Mouse (Mus musculus) thymus, postnatal 36 days (tissue): ENCODE data around the gene Map3k20.

Source experiments
- DNase-seq, 2 experiments: peaks; one replicate each; pipeline ENCODE4 v3.0.0; 2022; ENCODE audit warnings: mixed read lengths in 2 of 2

Gene Map3k20

GRCm38 (mm10) chr2:72438941-72439533, 153.6 kb downstream of the Map3k20 start:
- no peak for DNase-seq

DNA sequence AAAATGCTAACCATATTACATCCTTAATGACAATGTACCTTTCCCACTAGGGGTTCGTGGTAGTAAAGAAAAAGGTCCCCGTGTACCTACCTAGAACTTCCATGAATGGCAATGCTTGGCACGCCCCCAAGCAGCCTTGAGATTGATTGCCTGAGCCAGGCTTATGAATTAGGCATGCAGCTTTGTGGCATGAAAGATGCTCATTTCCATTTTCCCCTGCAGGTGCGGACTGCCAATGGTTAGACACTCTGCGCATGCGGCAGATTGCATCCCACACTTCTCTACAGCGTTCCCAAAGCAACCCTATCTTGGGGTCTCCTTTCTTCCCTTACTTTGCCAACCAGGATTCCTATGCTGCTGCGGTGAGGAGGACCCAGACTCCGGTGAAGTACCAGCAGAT, 155.6 kb downstream of the Map3k20 start:
- DNase-seq, result no peak

- no peak for DNase-seq
Observed at GRCm38 (mm10) chr2:72442825-72443224, 157.4 kb downstream of the Map3k20 start.

DNA sequence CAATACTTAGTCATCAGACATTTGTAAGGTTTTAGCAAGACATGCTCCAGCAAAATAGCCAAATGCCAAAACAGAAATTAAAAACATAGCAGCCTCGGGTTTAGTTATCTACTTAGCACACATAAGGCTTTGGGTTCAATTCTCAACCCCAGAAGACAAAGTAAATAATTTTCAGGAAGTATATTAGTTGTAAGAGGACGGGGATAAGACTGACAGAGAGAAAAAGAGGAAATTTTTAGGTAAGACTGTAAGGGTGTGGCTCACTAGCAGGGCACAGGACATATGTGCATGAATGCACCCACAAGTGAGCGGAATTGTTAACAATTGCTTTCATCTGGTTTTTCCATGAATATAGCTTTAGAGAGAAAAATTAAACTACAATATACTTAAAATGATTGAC, 158.5 kb downstream of the Map3k20 start:
- DNase-seq, result no peak

DNA sequence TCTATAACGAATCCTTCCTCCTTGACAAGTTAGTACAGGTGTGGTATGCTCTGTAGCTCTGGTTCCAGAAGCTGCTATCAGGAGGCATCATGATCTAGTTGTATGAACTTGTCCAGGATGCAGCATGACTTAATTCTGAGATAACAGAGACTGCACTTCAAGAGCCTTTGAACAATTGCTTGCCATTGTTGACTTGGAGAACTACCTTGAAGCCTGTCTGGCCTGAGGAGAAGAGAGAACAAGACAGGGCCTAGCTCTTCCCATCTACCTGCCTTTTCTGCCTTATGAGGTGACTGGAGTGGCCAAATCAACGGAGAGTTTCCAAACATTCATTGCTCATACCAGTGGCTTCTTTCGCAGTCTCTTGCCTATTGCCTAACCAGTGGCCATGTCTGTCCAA, 160.7 kb downstream of the Map3k20 start:
- DNase-seq, result no peak

DNA sequence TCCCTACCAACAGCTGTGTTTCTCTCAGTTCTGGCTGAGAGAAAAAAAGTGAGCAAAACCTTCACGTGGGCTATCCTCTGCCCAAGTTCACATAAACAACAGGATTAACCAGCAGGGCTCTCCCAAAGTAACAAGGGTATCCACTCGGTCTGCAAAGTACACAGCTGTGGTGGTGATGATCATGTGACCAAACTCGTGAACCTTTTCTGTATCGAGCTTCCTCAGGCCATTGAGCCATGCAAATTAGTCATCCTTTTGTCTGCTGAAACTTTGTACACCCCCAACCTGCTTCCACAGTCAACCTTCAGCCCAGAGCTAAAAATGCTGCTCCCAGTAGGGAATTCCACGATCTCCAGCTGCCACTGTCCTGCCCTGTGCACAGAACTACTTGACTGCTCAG, 161.2 kb downstream of the Map3k20 start:
- DNase-seq, result no peak

- DNase-seq, result no peak
Observed at GRCm38 (mm10) chr2:72453563-72453962, 168.1 kb downstream of the Map3k20 start.

- DNase-seq, result no peak
Observed at GRCm38 (mm10) chr2:72456189-72456588, 170.8 kb downstream of the Map3k20 start.

GRCm38 (mm10) chr2:72464376-72465014, 179.1 kb downstream of the Map3k20 start:
- no peak for DNase-seq

DNA sequence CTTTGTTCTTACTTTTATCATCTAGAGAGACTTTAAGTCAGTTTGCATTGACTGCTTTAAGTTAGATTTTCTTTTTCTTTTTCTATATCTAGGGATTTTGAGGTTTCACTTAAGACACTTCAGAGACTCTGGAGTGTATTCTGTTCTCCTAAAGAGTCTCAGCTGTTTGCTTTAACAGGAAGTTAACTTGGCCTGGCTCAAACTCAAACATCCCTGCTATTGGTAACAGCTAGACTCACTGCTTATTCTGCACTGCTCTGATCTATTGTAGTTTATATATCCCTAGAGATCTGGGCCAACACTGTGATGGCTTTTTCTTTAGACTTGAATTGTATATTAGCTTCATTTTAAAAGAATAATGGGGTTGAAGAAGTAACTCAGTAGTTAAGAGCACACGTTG, 182.2 kb downstream of the Map3k20 start:
- DNase-seq, result no peak

DNA sequence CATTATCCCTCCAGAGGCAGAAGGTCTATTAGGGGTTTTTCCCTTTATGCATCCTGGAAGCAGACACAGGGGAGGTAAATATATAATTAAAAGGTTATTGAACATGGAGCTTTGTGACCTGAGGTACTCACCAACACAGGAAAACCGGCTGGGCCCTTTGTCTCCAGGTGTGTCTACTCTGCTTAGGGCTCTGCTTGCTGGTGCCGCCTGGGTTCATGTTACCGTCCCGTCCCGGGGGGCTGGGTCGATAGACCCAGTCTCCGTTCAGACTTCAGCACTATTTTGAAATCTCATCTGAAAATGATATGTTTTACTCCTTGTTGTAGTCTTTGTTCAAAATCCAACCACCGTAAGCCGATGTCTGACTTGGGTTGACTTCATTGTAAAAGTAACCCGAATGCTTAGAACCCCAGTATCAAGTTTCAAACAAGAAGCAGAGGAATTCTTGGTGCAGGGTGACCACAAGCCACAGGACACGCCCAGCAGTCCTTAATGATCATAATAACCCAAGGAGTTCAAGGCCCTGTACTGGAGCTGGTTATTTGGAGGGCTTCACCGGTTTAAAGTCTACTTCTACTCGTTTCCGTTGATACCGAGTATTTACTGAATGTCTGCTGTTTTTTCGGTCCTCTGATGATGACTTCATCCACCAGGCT, 186.1 kb downstream of the Map3k20 start:
- DNase-seq, result no peak

- DNase-seq, result no peak
Observed at GRCm38 (mm10) chr2:72474531-72475287, 189.3 kb downstream of the Map3k20 start.

- DNase-seq, result no peak
Observed at GRCm38 (mm10) chr2:72475423-72475796, 190.0 kb downstream of the Map3k20 start.

- DNase-seq, result peak; percentile 80 to 81
Observed at GRCm38 (mm10) chr2:72475797-72476485, 190.5 kb downstream of the Map3k20 start, which contains the start of gene Cdca7. Cdca7 (plus strand) TSS chr2:72476159.

DNA sequence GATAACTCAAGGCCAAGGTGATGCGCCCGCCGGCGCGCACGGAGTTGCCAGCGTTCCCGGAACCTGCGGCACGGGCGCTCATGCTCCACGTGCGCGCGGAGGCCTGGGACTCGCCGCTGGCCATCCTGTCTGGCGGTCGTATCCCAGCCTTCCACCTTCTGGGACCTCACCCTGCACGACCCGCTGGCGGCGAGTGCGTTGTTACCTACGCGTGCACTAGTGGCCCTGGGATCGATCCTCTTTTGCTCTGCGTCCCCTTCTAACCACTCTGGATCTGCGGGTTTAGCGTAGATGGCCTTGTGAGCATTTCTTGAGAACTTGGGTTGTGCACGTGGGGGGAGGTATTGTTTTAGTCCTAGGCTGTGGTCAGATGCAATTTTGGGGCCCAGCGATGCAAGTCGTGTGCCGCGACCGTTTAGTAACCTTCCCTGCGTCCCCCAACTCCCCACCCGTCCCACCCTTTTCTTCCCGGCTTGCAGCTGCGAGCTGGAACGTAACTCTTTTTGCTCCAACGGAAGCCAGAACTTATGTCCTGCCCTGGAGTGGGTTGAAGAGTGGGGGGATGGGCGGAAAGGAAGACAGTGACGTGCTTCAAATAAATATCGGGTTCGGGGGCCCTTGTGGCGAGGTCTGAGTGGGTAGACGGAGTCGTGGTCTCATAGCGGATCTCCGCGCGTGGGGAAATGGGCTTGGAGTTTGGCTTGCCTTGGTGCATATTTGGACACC, 191.2 kb downstream of the Map3k20 start:
- DNase-seq, result peak; percentile 72 to 75

- no peak for DNase-seq
Observed at GRCm38 (mm10) chr2:72477221-72477620, 191.8 kb downstream of the Map3k20 start.

GRCm38 (mm10) chr2:72478176-72478575, 192.7 kb downstream of the Map3k20 start:
- no peak for DNase-seq

DNA sequence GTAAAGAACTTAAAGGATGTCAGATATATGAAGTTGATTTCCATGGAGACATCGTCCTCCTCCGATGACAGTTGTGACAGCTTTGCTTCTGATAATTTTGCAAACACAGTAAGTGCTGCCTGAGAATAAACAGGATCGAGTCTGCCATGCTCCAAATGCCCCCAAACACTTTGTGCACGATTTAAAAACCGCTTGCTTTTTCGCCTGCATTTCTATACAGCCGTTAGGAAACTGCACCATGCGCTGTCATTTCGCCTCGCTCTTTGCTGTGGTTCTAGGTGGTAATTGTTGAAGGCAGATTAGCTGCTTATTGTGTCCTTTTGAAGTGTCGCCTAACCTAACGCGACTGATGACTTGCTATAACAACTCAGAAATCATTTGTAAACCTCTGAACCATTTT, 193.5 kb downstream of the Map3k20 start:
- DNase-seq, result peak; percentile 42 to 48

- DNase-seq, result no peak
Observed at GRCm38 (mm10) chr2:72479818-72480217, 194.4 kb downstream of the Map3k20 start.

DNA sequence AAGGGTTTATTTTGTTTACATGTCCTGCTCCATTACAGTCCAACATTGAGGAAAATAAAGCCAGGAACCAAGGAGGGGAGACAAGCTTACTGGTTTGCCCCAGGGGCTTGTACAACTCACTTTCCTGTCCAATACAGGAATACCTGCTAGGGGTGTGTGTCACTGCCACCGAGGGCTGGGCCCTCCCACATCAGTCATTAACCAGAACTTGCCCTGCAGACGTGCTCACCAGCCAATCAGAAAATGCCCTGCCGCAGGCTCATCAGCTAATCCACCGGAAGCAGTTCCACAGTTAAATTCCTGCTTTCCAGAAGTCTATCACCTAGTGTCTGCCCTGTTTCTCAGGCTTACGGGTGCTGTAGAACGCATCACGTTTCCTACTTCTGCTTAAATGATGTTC, 206.2 kb downstream of the Map3k20 start:
- DNase-seq, result no peak
